Mouse (Mus musculus): Measurements from ENCODE around the gene Zdhhc8.

DNA sequence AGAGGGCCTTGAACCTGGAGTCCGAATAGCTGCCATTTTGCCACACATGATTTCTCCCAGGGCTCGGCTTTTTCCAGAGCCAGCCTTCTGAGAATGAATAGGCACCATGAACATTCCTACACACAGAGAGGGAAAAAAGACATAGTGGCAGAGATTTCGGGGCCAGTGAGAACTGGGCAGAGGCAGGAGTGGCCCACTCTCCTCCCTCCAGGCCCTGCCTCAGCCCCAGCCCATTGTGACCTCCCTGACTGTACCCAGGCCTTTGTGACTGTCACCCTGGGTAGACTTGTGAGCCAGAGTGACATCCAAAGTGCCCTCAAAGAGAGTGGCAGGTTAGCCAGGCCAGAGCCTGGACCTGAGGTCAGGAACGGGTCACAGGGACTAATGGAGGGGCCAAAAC is 17.4 kb downstream of the Zdhhc8 start, which contains the start of gene Ccdc188:
- TF ChIP-seq CTCF (IDR thresholded peaks at IDR 0.05; ENCODE audit: insufficient read depth, low read length), result no peak
- no peak for TF ChIP-seq POLR2A (IDR thresholded peaks at IDR 0.05; ENCODE audit: borderline replicate concordance, extremely low read depth, low read depth, low read length)

Data from lung, adult 2 months (tissue).